Mouse (Mus musculus): ENCODE measurements at regions not wholly inside any gene's neighbourhood (a gene's known extent, or its start where the extent isn't known, plus 50 kb on each side); places are given as distances from the start of the nearest gene placed in this dataset.

DNA sequence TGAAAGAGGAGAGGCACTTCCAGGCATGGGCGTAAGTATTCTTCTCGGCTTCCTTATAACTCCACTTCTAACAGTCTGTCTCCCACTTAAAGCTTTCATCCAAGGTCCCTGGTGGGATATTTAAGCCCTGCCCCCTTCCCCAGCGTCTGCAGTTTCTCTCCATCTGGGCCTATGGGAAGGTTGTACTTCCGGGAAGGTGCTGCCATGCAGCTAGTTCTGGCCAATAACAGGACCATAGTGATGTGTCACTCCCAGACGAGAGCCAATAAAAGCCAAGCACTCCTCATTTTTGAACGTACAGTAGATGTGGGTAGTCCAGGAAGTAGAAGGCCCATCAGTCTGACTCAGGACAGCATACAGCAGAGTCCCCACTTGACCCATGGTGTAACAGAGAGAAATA is 121.0 kb downstream of the Drd1 start:
- H3K4me3 ChIP-seq (ENCODE audit: low read depth, low read length): no peak overlapping the region
- no peak for ATAC-seq (ENCODE audit: low read depth)
- H3K9ac ChIP-seq (ENCODE audit: low read depth, low read length): no peak overlapping the region
- H3K36me3 ChIP-seq (ENCODE audit: control insufficient read depth, insufficient read depth): no peaks in the 10 kb centered on the region
- H3K27me3 ChIP-seq (ENCODE audit: control insufficient read depth, insufficient read depth, low read depth, low read length): no peaks in the 10 kb centered on the region
- H3K9me3 ChIP-seq (replicated peaks; ENCODE audit: control insufficient read depth, low read length): no peaks in the 10 kb centered on the region
- 67% methylated on average over 6 of the region's 6 CpGs for WGBS (ENCODE audit: insufficient replicate concordance)
- no peak overlapping the region for H3K4me2 ChIP-seq (ENCODE audit: low read depth, low read length)
- H3K4me1 ChIP-seq (ENCODE audit: control insufficient read depth, low read depth, low read length): no peaks in the 10 kb centered on the region
- H3K27ac ChIP-seq (ENCODE audit: low read length): no peak overlapping the region

DNA sequence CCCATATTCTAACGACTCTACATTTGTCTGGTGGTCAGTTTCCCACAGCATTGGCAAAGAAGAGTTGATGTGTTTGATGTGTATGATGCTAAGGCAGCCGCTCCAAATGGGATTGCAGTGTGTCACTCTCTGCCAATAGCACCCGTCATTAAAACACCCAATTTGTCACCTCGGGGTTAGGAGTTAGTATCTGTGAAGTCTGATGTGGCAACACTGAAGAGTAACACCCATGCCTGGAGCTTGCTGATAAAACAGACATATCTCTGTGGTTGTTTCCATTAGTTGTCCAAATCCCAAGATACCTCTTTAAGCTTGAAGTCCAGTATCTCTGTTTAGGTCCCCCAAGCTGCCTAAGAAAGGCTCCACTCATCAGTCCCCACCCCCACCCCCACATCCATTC is 129.4 kb downstream of the Drd1 start:
- ATAC-seq (ENCODE audit: low read depth): peak; percentile 69
- H3K27me3 ChIP-seq (ENCODE audit: control insufficient read depth, insufficient read depth, low read depth, low read length): no peaks in the 10 kb centered on the region
- H3K9me3 ChIP-seq (replicated peaks; ENCODE audit: control insufficient read depth, low read length): no peaks in the 10 kb centered on the region
- H3K9ac ChIP-seq (ENCODE audit: low read depth, low read length): no peak overlapping the region
- no peak overlapping the region for H3K27ac ChIP-seq (ENCODE audit: low read length)
- H3K4me3 ChIP-seq (ENCODE audit: low read depth, low read length): no peak overlapping the region
- no peak overlapping the region for H3K4me2 ChIP-seq (ENCODE audit: low read depth, low read length)
- WGBS (ENCODE audit: insufficient replicate concordance): 40% methylated on average over 4 of the region's 4 CpGs
- H3K36me3 ChIP-seq (ENCODE audit: control insufficient read depth, insufficient read depth): no peaks in the 10 kb centered on the region
- H3K4me1 ChIP-seq (ENCODE audit: control insufficient read depth, low read depth, low read length): no peaks in the 10 kb centered on the region

DNA sequence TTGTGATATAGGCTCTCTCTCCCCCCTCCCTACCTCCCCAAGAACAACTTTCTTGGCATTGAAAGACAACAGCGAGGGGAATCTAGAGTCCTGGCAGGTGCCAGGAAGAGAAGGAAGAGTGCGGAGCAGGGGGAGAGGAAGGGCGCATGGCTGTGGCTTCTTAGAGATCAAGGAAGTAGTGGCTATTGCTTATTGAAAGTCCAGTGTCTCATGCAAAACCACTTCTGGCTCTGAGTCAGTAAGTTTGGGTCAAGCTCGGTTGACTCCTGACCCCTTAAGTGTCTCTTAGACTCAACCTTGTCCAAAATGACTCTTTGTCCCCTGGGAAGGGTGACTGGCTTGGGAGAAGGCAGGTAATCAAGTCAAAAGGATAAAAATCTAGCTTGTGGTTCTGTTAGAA is 131.1 kb downstream of the Drd1 start:
- no peaks in the 10 kb centered on the region for H3K27me3 ChIP-seq (ENCODE audit: control insufficient read depth, insufficient read depth, low read depth, low read length)
- no peak for ATAC-seq (ENCODE audit: low read depth)
- H3K9ac ChIP-seq (ENCODE audit: low read depth, low read length): no peak overlapping the region
- no peaks in the 10 kb centered on the region for H3K4me1 ChIP-seq (ENCODE audit: control insufficient read depth, low read depth, low read length)
- no peaks in the 10 kb centered on the region for H3K36me3 ChIP-seq (ENCODE audit: control insufficient read depth, insufficient read depth)
- no peak overlapping the region for H3K4me3 ChIP-seq (ENCODE audit: low read depth, low read length)
- no peak overlapping the region for H3K4me2 ChIP-seq (ENCODE audit: low read depth, low read length)
- H3K27ac ChIP-seq (ENCODE audit: low read length): no peak overlapping the region
- WGBS (ENCODE audit: insufficient replicate concordance): 63% methylated on average over 4 of the region's 4 CpGs
- H3K9me3 ChIP-seq (replicated peaks; ENCODE audit: control insufficient read depth, low read length): no peaks in the 10 kb centered on the region

DNA sequence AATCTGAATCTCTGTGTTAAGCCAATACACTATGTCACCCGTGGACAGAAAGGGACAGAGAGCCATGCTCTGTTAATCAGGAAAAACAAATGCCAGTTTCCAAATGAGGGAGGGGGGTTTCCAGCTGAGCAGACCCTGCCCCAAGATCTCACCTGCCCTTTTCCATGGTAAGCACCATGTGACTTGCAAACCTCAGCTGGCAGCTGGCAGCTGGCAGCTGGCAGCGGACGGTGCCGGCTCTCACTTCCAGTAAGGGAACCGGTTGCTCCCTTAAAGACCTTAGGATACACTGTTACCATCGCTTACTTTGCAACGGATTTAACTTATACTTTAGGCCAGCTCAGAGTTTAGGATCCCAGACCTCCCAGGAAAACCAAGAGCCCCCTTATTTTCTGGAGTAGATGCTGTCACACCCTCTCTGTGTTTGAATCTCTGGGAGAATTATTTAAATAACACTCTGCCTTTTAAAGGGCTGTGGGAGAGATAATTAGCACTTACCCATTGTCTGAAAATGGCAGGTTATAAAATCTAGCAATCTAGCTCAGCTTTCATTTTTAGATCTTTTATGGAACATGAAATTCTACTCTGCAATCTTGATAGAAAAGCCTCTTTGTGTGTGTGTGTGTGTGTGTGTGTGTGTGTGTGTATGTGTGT is 131.7 kb downstream of the Drd1 start:
- H3K4me3 ChIP-seq (ENCODE audit: low read depth, low read length): no peak overlapping the region
- no peaks in the 10 kb centered on the region for H3K27me3 ChIP-seq (ENCODE audit: control insufficient read depth, insufficient read depth, low read depth, low read length)
- no peak overlapping the region for H3K27ac ChIP-seq (ENCODE audit: low read length)
- H3K36me3 ChIP-seq (ENCODE audit: control insufficient read depth, insufficient read depth): no peaks in the 10 kb centered on the region
- no peak overlapping the region for H3K9ac ChIP-seq (ENCODE audit: low read depth, low read length)
- H3K9me3 ChIP-seq (replicated peaks; ENCODE audit: control insufficient read depth, low read length): no peaks in the 10 kb centered on the region
- no peaks in the 10 kb centered on the region for H3K4me1 ChIP-seq (ENCODE audit: control insufficient read depth, low read depth, low read length)
- 77% methylated on average over 7 of the region's 7 CpGs for WGBS (ENCODE audit: insufficient replicate concordance)
- no peak overlapping the region for H3K4me2 ChIP-seq (ENCODE audit: low read depth, low read length)
- ATAC-seq (ENCODE audit: low read depth): no peak

DNA sequence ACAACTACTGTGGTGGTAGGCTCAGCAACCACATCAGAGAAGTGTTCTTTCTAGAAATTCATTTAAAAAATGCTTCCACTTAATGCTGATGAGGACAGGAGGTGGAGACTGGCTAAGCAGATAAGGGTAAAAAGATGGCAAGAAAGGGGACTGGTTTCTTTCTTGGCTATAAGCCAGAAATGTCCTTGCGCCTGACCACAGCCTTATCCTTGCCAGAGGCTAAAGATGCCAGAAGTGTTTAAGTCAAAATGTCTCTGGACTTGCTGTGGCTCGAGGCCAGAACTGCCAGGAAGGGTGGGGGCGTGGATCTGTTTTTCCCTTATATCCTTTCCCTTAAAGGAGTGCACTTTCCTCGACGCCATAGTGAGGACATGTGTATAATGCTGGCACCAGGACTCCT is 133.7 kb downstream of the Drd1 start:
- Histone ChIP-seq H3K9ac (ENCODE audit: low read depth, low read length) (no peak overlapping the region), H3K27me3 (ENCODE audit: control insufficient read depth, insufficient read depth, low read depth, low read length) (no peaks in the 10 kb centered on the region), H3K9me3 (replicated peaks; ENCODE audit: control insufficient read depth, low read length) (no peaks in the 10 kb centered on the region), H3K4me2 (ENCODE audit: low read depth, low read length) (no peak overlapping the region), H3K4me1 (ENCODE audit: control insufficient read depth, low read depth, low read length) (no peaks in the 10 kb centered on the region), H3K36me3 (ENCODE audit: control insufficient read depth, insufficient read depth) (no peaks in the 10 kb centered on the region), H3K27ac (ENCODE audit: low read length) (no peak overlapping the region), H3K4me3 (ENCODE audit: low read depth, low read length) (no peak overlapping the region)
- WGBS (ENCODE audit: insufficient replicate concordance): 36% methylated on average over 5 of the region's 5 CpGs
- no peak for ATAC-seq (ENCODE audit: low read depth)

DNA sequence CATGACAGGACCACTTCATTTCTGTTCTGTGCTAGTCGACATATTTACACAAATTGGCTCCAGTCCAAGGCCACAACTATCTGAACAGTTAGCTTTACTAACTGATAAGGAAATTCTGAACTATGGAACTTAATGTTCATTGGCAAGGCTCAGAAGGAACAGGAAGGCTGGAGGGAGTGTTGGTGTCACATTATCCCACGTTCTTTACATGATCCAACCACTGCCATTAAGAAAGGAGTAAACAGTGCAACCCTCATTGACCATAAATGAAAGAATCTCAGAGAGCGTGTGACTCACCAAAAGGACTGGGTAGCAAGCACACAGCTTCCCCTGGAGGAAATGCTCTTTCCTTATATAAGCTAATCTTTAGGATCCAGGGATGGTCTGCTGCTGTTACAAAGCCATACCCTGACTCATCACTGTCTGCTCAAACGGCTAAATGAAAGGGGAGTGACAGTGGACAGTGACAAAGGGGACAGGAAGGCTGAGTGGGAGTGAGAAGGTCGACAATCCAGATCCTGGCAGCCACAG is 135.6 kb downstream of the Drd1 start:
- no peaks in the 10 kb centered on the region for H3K36me3 ChIP-seq (ENCODE audit: control insufficient read depth, insufficient read depth)
- H3K27me3 ChIP-seq (ENCODE audit: control insufficient read depth, insufficient read depth, low read depth, low read length): no peaks in the 10 kb centered on the region
- no peaks in the 10 kb centered on the region for H3K9me3 ChIP-seq (replicated peaks; ENCODE audit: control insufficient read depth, low read length)
- H3K4me3 ChIP-seq (ENCODE audit: low read depth, low read length): no peak overlapping the region
- peak; percentile 32; the same call in 1 of the 2 replicates for ATAC-seq (ENCODE audit: low read depth)
- 7% methylated on average over 5 of the region's 5 CpGs for WGBS (ENCODE audit: insufficient replicate concordance)
- no peaks in the 10 kb centered on the region for H3K4me1 ChIP-seq (ENCODE audit: control insufficient read depth, low read depth, low read length)
- no peak overlapping the region for H3K27ac ChIP-seq (ENCODE audit: low read length)
- H3K9ac ChIP-seq (ENCODE audit: low read depth, low read length): no peak overlapping the region
- no peak overlapping the region for H3K4me2 ChIP-seq (ENCODE audit: low read depth, low read length)

DNA sequence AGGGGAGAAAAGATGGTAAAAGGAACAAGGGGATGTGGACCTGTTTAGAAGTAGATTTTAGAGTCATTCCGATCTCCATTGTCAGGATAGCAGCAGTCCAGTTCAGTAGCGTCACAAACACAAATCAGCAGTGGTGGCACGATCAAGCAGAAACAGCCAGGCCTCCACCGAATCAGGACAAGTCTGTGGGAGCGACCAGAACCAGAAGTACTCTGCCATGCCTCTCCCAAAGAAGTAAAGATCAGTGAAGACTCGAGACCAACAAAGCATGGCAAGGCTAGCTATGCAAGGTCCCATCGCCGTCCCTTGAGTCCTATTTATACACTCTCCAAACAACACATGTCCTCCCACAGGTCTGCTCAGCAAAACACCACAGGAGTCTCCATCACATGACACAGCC is 140.0 kb downstream of the Drd1 start:
- WGBS (ENCODE audit: insufficient replicate concordance): 72% methylated on average over 8 of the region's 8 CpGs

DNA sequence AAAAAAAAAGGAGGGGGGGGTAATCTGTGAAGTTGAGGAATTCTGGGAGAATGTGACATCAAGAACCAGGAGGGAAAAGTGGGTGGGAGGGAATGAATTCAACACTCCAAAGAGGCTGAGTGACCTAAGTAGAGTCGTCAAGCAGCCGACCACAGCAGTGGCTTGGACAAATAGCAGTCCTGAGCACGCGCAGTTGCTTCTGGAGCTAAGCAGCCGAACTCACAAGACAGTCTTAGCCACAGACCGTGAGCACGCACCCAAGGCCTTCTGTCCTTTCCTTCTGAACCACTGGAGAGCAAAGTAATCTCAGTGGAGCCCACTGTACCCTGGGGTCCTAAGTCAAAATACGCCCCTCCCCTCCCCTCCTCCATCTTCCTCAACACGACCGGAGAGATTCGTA is 141.1 kb downstream of the Drd1 start:
- no peak for ATAC-seq (ENCODE audit: low read depth)
- Histone ChIP-seq H3K36me3 (ENCODE audit: control insufficient read depth, insufficient read depth) (no peaks in the 10 kb centered on the region), H3K9me3 (replicated peaks; ENCODE audit: control insufficient read depth, low read length) (no peaks in the 10 kb centered on the region), H3K4me2 (ENCODE audit: low read depth, low read length) (no peak overlapping the region), H3K27ac (ENCODE audit: low read length) (no peak overlapping the region), H3K4me3 (ENCODE audit: low read depth, low read length) (no peak overlapping the region), H3K27me3 (ENCODE audit: control insufficient read depth, insufficient read depth, low read depth, low read length) (no peaks in the 10 kb centered on the region), H3K9ac (ENCODE audit: low read depth, low read length) (no peak overlapping the region), H3K4me1 (ENCODE audit: control insufficient read depth, low read depth, low read length) (no peaks in the 10 kb centered on the region)
- WGBS (ENCODE audit: insufficient replicate concordance): 75% methylated on average over 11 of the region's 11 CpGs

More for the DNA sequence above, 140.0 kb downstream of the Drd1 start:
- Histone ChIP-seq H3K9ac (ENCODE audit: low read depth, low read length) (no peak overlapping the region), H3K4me2 (ENCODE audit: low read depth, low read length) (no peak overlapping the region), H3K27ac (ENCODE audit: low read length) (no peak overlapping the region), H3K27me3 (ENCODE audit: control insufficient read depth, insufficient read depth, low read depth, low read length) (no peaks in the 10 kb centered on the region), H3K9me3 (replicated peaks; ENCODE audit: control insufficient read depth, low read length) (no peaks in the 10 kb centered on the region), H3K4me1 (ENCODE audit: control insufficient read depth, low read depth, low read length) (no peaks in the 10 kb centered on the region), H3K4me3 (ENCODE audit: low read depth, low read length) (no peak overlapping the region), H3K36me3 (ENCODE audit: control insufficient read depth, insufficient read depth) (no peaks in the 10 kb centered on the region)
- ATAC-seq (ENCODE audit: low read depth): no peak

DNA sequence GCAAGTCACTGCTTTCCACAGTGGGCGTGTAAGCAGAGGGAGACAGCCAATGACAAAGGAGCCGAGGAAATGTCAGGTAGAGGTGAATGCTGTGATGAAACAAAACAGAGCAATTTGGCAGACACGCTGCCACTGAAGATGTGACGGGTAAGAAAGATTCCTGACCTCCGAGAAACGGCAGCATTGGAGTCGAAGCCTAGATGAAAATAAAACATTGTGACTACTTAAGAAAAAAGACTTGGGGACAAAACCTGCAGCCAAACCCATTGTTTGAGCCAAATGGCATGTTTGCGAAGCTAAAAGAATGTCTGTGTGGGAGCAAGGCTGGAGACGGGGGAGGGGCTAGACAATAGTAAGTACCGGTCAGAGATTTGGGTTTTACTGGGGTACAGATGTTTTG is 142.0 kb downstream of the Drd1 start:
- 40% methylated on average over 10 of the region's 10 CpGs for WGBS (ENCODE audit: insufficient replicate concordance)
- H3K4me1 ChIP-seq (ENCODE audit: control insufficient read depth, low read depth, low read length): no peaks in the 10 kb centered on the region
- no peaks in the 10 kb centered on the region for H3K36me3 ChIP-seq (ENCODE audit: control insufficient read depth, insufficient read depth)
- no peak overlapping the region for H3K9ac ChIP-seq (ENCODE audit: low read depth, low read length)
- H3K4me2 ChIP-seq (ENCODE audit: low read depth, low read length): no peak overlapping the region
- H3K27ac ChIP-seq (ENCODE audit: low read length): no peak overlapping the region
- H3K4me3 ChIP-seq (ENCODE audit: low read depth, low read length): no peak overlapping the region
- H3K9me3 ChIP-seq (replicated peaks; ENCODE audit: control insufficient read depth, low read length): no peaks in the 10 kb centered on the region
- H3K27me3 ChIP-seq (ENCODE audit: control insufficient read depth, insufficient read depth, low read depth, low read length): no peaks in the 10 kb centered on the region
- no peak for ATAC-seq (ENCODE audit: low read depth)

Data from liver, embryonic 16.5 days (tissue).